Mouse (Mus musculus) midbrain, embryonic 14.5 days (tissue): ENCODE data around the gene Cd9. TPM values are rescaled to one million over a fixed set of nuclear protein-coding genes. Genes with fewer than 3 reads are reported as not detected.

ENCODE experiments used
- ATAC-seq: fragments of 200-750 bp; cut with Nextera tagmentation; 2 replicates; pipeline ENCODE4 v1.8.0; 2017; ENCODE audit warnings: moderate number of reproducible peaks, moderate library complexity; ENCODE audit not compliant: low FRiP score, low TSS enrichment
- DNase-seq: peaks from one replicate; pipeline ENCODE4 v3.0.0-alpha.2; 2015
- H3K27ac ChIP-seq: fragments of 300-500 bp; sonication (generic); replicated peaks from 2 replicates; pipeline ENCODE4 v1.5.1; 2014; ENCODE audit warnings: mild to moderate bottlenecking, low read depth, low read length, moderate library complexity
- H3K27me3 ChIP-seq: fragments of 300-500 bp; sonication (generic); 2 replicates; pipeline ENCODE4 v1.6.1; 2014; ENCODE audit warnings: low read length, control low read depth, mixed read lengths; ENCODE audit not compliant: control insufficient read depth, insufficient read depth
- H3K36me3 ChIP-seq: fragments of 300-500 bp; sonication (generic); 2 replicates; pipeline ENCODE4 v1.6.1; 2014; ENCODE audit warnings: low read length, control low read depth; ENCODE audit not compliant: control insufficient read depth, insufficient read depth
- H3K4me1 ChIP-seq: fragments of 300-500 bp; sonication (generic); 2 replicates; pipeline ENCODE4 v1.6.1; 2014; ENCODE audit warnings: mild to moderate bottlenecking, antibody characterized with exemption, low read length, control low read depth; ENCODE audit not compliant: control insufficient read depth, insufficient read depth
- H3K4me2 ChIP-seq: fragments of 300-500 bp; sonication (generic); 2 replicates; pipeline ENCODE4 v1.6.1; 2014; ENCODE audit warnings: mild to moderate bottlenecking, low read length, moderate library complexity
- H3K4me3 ChIP-seq: fragments of 300-500 bp; sonication (generic); replicated peaks from 2 replicates; pipeline ENCODE4 v1.5.1; 2014; ENCODE audit warnings: low read depth, low read length
- H3K9ac ChIP-seq: fragments of 300-500 bp; sonication (generic); replicated peaks from 2 replicates; pipeline ENCODE4 v1.6.1; 2014; ENCODE audit warnings: mild to moderate bottlenecking, low read length, moderate library complexity
- H3K9me3 ChIP-seq: fragments of 300-500 bp; sonication (generic); 2 replicates; pipeline ENCODE4 v1.6.1; 2016; ENCODE audit warnings: low read length, control low read depth, mixed read lengths; ENCODE audit not compliant: control insufficient read depth
- WGBS: fragments of 180-500 bp; shearing (Covaris S2); extraction: QIAGEN DNeasy Blood & Tissue Kit; methylation state at CpG from one replicate; pipeline ENCODE4 v1.1.7; 2014; 5-methylcytosine and 5-hydroxymethylcytosine counted together
- polyA plus RNA-seq: library from polyadenylated mRNA; unstranded; fragments of >200 nt; fragmentation: Nextera tagmentation; extraction: Ambion mirVana; gene quantifications from 2 replicates; pipeline ENCODE4 v1.2.1, GENCODE M21; 2014

Cd9 gene
- polyA plus RNA-seq, 1 experiment from 2014 or later = 59.8 TPM

DNA sequence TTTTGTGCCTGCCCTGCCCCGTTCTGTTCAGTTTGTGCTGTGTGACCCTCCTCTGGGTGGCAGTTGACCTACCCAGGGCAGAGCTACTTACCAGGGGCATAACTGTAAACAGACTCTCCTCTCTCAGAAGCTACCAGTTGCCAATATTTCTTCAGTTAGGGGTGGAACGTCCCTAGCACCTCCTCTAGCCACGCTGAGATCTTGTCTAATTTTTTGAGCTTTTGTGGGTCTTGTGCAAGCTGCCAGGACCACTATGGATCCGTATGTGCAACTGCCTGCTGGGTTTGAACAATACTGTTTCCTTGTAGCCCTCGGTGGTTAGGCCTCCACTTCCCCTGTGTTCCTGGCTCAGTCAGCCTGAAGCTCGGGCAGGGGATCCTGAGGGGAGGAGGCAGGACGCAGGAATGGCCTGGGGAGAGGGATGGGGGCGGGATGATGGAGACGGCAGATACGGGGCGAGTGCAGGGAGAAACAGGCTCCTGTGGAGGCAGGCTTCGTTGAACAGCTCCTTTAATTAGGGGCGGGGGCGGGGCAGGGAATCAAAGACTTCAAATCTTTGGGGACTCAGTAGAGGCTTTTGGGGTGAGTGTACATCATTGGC lies 64.1 kb downstream of the Cd9 start:
- no peak overlapping the region for H3K9ac ChIP-seq
- no peak overlapping the region for H3K4me3 ChIP-seq
- H3K4me2 ChIP-seq = no peak overlapping the region
- H3K9me3 ChIP-seq = no peaks in the 10 kb centered on the region
- 0 out of 2 replicates have a peak, but pooled peaks cover 3% of the 10 kb centered on the region for H3K4me1 ChIP-seq
- DNase-seq = no peak
- H3K27me3 ChIP-seq = no peaks in the 10 kb centered on the region
- 10% methylated on average over 14 of the region's 14 CpGs for WGBS
- no peak overlapping the region for H3K27ac ChIP-seq
- no peak for ATAC-seq
- no peaks in the 10 kb centered on the region for H3K36me3 ChIP-seq

DNA sequence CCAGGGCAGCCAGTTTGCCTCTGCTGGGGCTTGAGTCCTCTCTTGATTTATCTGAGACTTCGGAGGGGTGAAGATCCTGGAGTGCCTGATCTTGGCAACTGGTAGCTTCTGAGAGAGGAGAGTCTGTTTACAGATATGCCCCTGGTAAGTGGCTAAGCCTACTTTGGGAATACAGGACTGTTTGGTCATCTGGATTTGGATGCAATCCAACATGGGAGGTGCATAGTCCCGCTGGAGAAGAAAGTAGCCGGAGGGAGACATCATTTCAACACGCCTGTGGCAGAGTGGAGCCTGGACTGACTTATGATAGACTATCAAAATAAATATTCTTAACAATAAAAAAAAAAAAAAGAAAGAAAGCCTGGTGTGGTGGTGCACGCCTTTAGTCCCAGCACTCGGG lies 64.8 kb downstream of the Cd9 start:
- H3K4me1 ChIP-seq = 0 out of 2 replicates have a peak, but pooled peaks cover 3% of the 10 kb centered on the region
- no peaks in the 10 kb centered on the region for H3K9me3 ChIP-seq
- no peaks in the 10 kb centered on the region for H3K36me3 ChIP-seq
- H3K4me2 ChIP-seq = no peak overlapping the region
- DNase-seq (no peak), ATAC-seq (no peak)
- no peaks in the 10 kb centered on the region for H3K27me3 ChIP-seq
- WGBS = 87% methylated on average over 6 of the region's 6 CpGs
- no peak overlapping the region for H3K27ac ChIP-seq
- no peak overlapping the region for H3K4me3 ChIP-seq
- H3K9ac ChIP-seq = no peak overlapping the region

DNA sequence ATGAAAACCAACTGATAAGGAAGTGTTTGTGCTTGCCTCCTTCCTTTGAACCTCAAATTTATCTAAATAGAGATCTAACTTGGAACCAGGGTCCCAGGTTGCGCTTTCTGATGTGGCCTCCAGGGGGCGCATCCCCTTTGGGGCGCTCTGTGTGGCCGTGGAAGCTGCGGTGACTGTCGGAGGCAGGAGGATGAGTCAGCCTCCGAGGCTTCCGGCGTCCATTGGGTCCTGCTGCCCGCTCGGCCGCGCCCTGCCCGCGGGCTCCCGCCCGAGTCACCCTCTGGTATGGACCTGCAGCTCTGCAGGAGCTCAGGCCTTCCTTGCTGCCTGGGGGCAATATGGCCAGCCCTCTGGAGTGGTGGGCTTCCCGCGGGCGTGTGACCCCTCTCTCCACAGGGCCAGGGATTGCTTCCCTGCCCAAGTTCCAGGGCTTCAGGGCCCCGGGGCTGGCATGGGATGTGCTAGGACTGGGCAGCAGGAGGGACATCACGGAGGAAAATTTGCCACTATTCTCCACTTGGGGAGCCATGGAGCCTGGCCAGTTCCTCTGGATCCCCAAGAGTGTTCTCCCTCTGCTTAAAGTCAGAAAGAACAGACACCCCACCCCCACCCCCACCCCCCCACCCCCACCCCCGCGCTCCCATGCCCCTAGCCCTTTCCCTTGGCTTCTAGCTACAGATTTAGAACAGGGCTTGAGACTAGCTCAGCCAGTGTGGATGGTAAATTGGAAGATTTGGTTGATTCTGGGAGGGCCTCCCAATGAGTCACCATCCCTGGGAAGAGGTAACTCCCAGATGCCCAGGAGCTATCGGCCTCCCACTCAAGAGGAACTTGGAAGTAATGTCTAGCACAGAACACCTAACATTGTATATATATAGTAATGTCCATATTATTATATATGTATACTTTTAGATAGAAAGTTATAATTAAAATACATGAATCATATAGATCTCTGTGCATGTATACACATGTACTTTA lies 67.9 kb downstream of the Cd9 start:
- 0 out of 2 replicates have a peak overlapping the region, but pooled peaks have one; percentile 37 for H3K27ac ChIP-seq

DNA sequence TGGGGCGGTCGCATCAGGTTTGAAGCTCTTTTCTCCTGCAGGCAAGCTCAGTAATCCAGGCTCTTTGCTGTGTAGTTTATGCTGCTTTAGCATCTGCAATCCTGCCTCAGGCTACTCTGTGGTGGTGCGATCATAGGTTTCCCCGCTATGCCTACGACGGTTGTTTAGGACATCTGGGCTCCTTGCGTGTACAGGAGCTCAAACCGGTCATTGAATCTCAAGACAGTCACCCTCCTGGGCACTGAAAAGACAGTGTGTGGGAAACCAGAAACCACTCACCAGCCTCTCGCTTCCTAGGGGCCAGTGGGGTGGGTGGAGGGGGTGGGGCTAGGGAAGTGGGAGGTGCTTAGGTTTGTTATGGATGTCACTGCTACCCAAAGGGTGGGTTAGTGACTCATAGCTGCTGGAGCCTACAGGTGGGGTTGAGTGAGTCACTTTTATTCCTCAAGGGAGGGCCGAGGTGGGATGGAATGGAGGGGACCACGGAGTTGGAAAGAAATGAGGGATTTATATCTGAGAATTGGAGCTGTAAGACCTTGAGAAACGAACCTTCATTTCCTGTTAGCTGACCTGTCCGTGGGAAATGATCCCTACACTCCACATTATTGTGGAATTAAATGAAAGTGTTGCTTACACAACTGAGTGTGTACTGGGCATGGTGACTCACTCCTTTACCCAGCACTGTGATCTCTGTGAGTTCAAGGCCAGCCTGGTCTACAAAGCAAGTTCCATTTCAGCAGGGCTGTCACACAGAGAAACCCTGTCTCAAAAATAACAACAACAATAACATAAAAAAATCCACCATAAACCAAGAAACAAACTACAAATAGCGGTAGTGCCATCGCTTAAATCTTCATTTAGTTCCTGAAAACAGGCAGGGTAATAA lies 69.1 kb downstream of the Cd9 start:
- Histone ChIP-seq H3K27me3 (no peaks in the 10 kb centered on the region), H3K27ac (no peak overlapping the region), H3K36me3 (no peaks in the 10 kb centered on the region), H3K9me3 (no peaks in the 10 kb centered on the region), H3K9ac (no peak overlapping the region), H3K4me2 (no peak overlapping the region), H3K4me3 (no peak overlapping the region), H3K4me1 (peaks cover 8% of the 10 kb centered on the region)
- ATAC-seq (no peak), DNase-seq (no peak)
- 50% methylated on average over 15 of the region's 15 CpGs for WGBS

More for the DNA sequence above, 67.9 kb downstream of the Cd9 start:
- Histone ChIP-seq H3K9me3 (no peaks in the 10 kb centered on the region), H3K4me1 (peaks cover 8% of the 10 kb centered on the region), H3K4me3 (peak overlapping the region; percentile 36), H3K9ac (peak overlapping the region; percentile 57), H3K36me3 (no peaks in the 10 kb centered on the region), H3K27me3 (no peaks in the 10 kb centered on the region), H3K4me2 (peak overlapping the region; percentile 77)
- ATAC-seq = peak; percentile 79
- WGBS = 3% methylated on average over 25 of the region's 25 CpGs
- peak; percentile 87 for DNase-seq

DNA sequence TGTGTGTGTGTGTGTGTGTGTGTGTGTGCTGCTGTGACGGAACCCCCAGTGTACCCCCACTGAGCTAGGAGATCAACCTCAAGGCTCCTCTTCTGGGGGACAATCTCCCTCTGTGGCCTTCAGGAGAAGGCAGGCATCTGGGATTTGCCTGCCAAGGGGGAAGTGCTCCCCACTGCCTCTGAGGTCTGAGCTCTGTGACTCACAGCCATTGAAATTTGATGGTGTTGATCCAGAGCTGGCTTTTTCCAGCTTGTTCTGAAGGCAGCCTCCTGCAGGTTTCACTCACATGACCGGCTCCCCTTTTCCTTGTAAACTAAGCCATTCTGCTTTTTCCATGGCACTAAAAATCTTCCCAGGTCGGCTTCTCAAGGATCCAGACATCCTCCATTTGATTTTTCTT lies 70.4 kb downstream of the Cd9 start:
- no peak overlapping the region for H3K4me2 ChIP-seq
- no peaks in the 10 kb centered on the region for H3K27me3 ChIP-seq
- H3K4me1 ChIP-seq = peaks cover 8% of the 10 kb centered on the region
- ATAC-seq (no peak), DNase-seq (no peak)
- no peaks in the 10 kb centered on the region for H3K36me3 ChIP-seq
- H3K4me3 ChIP-seq = no peak overlapping the region
- H3K9ac ChIP-seq = no peak overlapping the region
- 69% methylated on average over 3 of the region's 3 CpGs for WGBS
- no peak overlapping the region for H3K27ac ChIP-seq
- no peaks in the 10 kb centered on the region for H3K9me3 ChIP-seq

DNA sequence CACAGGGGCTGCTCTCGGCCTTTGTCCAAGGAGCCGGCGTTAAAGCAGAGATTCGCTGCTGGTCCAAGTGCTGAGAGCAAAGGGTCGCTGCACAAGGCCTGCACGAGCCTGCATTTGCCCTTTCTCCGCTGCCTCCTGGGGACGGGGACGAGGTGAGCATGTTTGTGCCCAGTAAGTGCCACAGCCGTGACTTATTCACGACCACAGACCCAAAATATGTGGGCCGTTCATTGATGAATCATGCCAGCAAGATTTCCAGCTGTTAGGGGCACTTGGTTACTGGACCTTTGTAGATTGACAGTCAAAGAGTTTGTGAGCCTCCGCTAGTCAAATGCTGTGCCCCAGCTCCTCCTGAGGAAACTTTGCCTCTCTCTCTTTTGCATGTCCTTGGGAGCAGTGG lies 71.1 kb downstream of the Cd9 start:
- Histone ChIP-seq H3K4me2 (no peak overlapping the region), H3K36me3 (no peaks in the 10 kb centered on the region), H3K9me3 (no peaks in the 10 kb centered on the region), H3K9ac (no peak overlapping the region), H3K4me1 (peaks cover 8% of the 10 kb centered on the region), H3K4me3 (no peak overlapping the region), H3K27me3 (no peaks in the 10 kb centered on the region), H3K27ac (no peak overlapping the region)
- ATAC-seq (no peak), DNase-seq (no peak)
- 39% methylated on average over 13 of the region's 13 CpGs for WGBS

DNA sequence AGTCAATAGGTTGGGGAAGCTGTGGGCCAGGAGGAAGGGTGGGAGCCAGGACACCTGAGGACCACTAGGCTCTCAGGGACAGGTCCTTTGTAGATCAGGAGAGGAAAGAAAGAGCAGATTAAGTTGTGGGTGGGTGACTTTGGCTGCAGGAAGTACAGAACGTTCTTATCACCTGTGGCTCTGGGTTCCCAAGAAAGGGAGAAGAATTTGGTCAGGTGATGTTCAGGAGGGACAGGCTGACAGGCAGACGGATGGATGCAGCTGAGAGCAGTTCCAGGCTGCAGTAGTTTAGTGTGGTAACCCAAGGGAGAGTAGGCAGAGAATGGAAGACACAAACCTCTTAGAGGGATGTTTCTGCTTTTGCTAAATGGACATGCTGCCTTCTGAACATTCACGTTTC lies 71.5 kb downstream of the Cd9 start:
- ATAC-seq (no peak), DNase-seq (no peak)
- Histone ChIP-seq H3K9me3 (no peaks in the 10 kb centered on the region), H3K4me2 (no peak overlapping the region; the same call in 1 of the 2 replicates), H3K36me3 (no peaks in the 10 kb centered on the region), H3K27me3 (no peaks in the 10 kb centered on the region), H3K9ac (no peak overlapping the region), H3K4me3 (no peak overlapping the region), H3K4me1 (peaks cover 8% of the 10 kb centered on the region), H3K27ac (no peak overlapping the region)
- WGBS = 48% methylated on average over 3 of the region's 3 CpGs

DNA sequence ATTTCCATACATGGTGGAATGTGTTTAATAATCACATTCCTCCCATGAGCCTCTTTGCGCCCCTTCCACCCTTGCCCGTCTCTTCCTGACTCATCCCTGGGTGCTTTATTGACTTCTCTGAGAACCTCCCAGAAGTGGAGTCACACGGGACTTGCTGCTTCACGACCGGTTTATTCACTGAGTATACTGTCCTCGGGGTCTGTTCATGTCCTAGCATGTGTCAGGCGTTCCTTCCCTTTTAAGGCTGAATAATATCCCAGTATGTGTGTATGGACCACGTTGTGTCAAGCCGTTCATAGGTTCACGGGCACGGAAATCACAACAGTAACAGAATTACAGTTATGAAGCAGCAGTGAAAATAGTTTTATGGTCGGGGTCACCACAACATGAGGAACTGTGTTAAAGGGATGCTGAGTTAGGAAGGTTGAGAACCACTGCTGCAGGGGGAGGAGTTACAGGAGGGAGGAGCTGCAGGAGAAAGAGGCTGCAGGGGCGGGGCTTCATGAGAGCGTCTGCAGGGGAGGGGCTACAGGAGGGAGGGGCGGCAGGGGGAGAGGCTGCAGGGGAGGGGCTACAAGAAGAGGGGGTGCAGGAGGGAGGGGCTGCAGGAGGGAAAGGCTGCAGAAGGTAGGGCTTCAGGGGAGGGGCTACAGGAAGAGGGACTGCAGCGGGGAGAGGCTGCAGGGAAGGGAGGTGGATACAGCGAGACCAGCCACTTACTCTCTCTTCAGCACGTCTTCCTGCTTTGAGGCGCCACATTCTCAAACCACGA lies 72.4 kb downstream of the Cd9 start:
- no peak overlapping the region for H3K4me3 ChIP-seq
- 22% methylated on average over 20 of the region's 20 CpGs for WGBS
- no peak for ATAC-seq

More for the DNA sequence above, 72.4 kb downstream of the Cd9 start:
- H3K4me1 ChIP-seq = peaks cover 8% of the 10 kb centered on the region
- H3K36me3 ChIP-seq = no peaks in the 10 kb centered on the region
- H3K27ac ChIP-seq = no peak overlapping the region
- peak overlapping the region; percentile 40 for H3K4me2 ChIP-seq
- H3K27me3 ChIP-seq = no peaks in the 10 kb centered on the region
- DNase-seq = peak; percentile 55
- H3K9ac ChIP-seq = no peak overlapping the region
- no peaks in the 10 kb centered on the region for H3K9me3 ChIP-seq
